Mouse (Mus musculus) forebrain, embryonic 10.5 days (tissue): ENCODE results near the gene Sv2c. TPM values are rescaled to one million over a fixed set of nuclear protein-coding genes. Genes with fewer than 3 reads are reported as not detected.

ENCODE experiments used
- DNase-seq: peaks from one replicate; pipeline ENCODE4 v3.0.0-alpha.2; 2017; ENCODE audit warnings: low spot score; ENCODE audit errors: extremely low spot score
- H3K27ac ChIP-seq: fragments of 300-500 bp; sonication (generic); 2 replicates; pipeline ENCODE4 v1.5.1; 2016; ENCODE audit warnings: mild to moderate bottlenecking
- H3K27me3 ChIP-seq: fragments of 300-500 bp; sonication (generic); 2 replicates; pipeline ENCODE4 v1.6.1; 2016; ENCODE audit warnings: mild to moderate bottlenecking; ENCODE audit not compliant: poor library complexity, severe bottlenecking
- H3K36me3 ChIP-seq: fragments of 300-500 bp; sonication (generic); replicated peaks from 2 replicates; pipeline ENCODE4 v1.6.1; 2016; ENCODE audit warnings: mild to moderate bottlenecking, moderate library complexity
- H3K4me1 ChIP-seq: fragments of 300-500 bp; sonication (generic); 2 replicates; pipeline ENCODE4 v1.6.1; 2016
- H3K4me3 ChIP-seq: fragments of 300-500 bp; sonication (generic); 2 replicates; pipeline ENCODE4 v1.5.1; 2016; ENCODE audit warnings: mild to moderate bottlenecking, moderate library complexity
- H3K9me3 ChIP-seq: fragments of 300-500 bp; sonication (generic); 2 replicates; pipeline ENCODE4 v1.6.1; 2016; ENCODE audit warnings: mild to moderate bottlenecking, moderate library complexity
- WGBS: fragments of 180-500 bp; shearing (Covaris S2); methylation state at CpG from one replicate; pipeline ENCODE4 v1.1.7; 2016; 5-methylcytosine and 5-hydroxymethylcytosine counted together
- polyA plus RNA-seq: library from polyadenylated mRNA; unstranded; fragments of >200 nt; fragmentation: Nextera tagmentation; extraction: Ambion mirVana; gene quantifications from 2 replicates; pipeline ENCODE4 v1.2.1, GENCODE M21; 2016

The Sv2c gene
- polyA plus RNA-seq, 1 experiment from 2014 or later = 0.31 TPM

- Histone ChIP-seq H3K36me3 (no peaks in the 10 kb centered on the region), H3K4me3 (no peak overlapping the region), H3K4me1 (peaks cover 12% of the 10 kb centered on the region), H3K9me3 (no peaks in the 10 kb centered on the region), H3K27ac (no peak overlapping the region), H3K27me3 (no peaks in the 10 kb centered on the region)
- 71% methylated on average over 5 of the region's 5 CpGs for WGBS
- DNase-seq = no peak
Observed at GRCm38 (mm10) chr13:95945937-95946507, 186.4 kb downstream of the Sv2c start.

GRCm38 (mm10) chr13:95944621-95945020 lies 187.8 kb downstream of the Sv2c start:
- 88% methylated on average over 6 of the region's 6 CpGs for WGBS
- no peaks in the 10 kb centered on the region for H3K9me3 ChIP-seq
- H3K4me3 ChIP-seq = no peak overlapping the region
- no peaks in the 10 kb centered on the region for H3K36me3 ChIP-seq
- H3K27ac ChIP-seq = no peak overlapping the region
- no peaks in the 10 kb centered on the region for H3K27me3 ChIP-seq
- H3K4me1 ChIP-seq = peaks cover 9% of the 10 kb centered on the region
- DNase-seq = no peak

- no peak overlapping the region for H3K27ac ChIP-seq
- 86% methylated on average over 3 of the region's 3 CpGs for WGBS
- H3K36me3 ChIP-seq = no peaks in the 10 kb centered on the region
- no peaks in the 10 kb centered on the region for H3K27me3 ChIP-seq
- no peaks in the 10 kb centered on the region for H3K9me3 ChIP-seq
- no peak overlapping the region for H3K4me3 ChIP-seq
- no peak for DNase-seq
- peaks cover 9% of the 10 kb centered on the region for H3K4me1 ChIP-seq
Observed at GRCm38 (mm10) chr13:95943919-95944318, 188.5 kb downstream of the Sv2c start.

GRCm38 (mm10) chr13:95942587-95942986 lies 189.8 kb downstream of the Sv2c start:
- Histone ChIP-seq H3K27ac (no peak overlapping the region), H3K4me3 (no peak overlapping the region), H3K27me3 (no peaks in the 10 kb centered on the region), H3K9me3 (no peaks in the 10 kb centered on the region), H3K36me3 (no peaks in the 10 kb centered on the region), H3K4me1 (peaks cover 9% of the 10 kb centered on the region)
- 59% methylated on average over 2 of the region's 2 CpGs for WGBS
- no peak for DNase-seq

GRCm38 (mm10) chr13:95941861-95942260 lies 190.5 kb downstream of the Sv2c start:
- WGBS = 89% methylated on average over 4 of the region's 4 CpGs
- Histone ChIP-seq H3K27me3 (no peaks in the 10 kb centered on the region), H3K9me3 (no peaks in the 10 kb centered on the region), H3K4me1 (peaks cover 9% of the 10 kb centered on the region), H3K36me3 (no peaks in the 10 kb centered on the region), H3K27ac (no peak overlapping the region), H3K4me3 (no peak overlapping the region)
- DNase-seq = no peak

GRCm38 (mm10) chr13:95940811-95941210 lies 191.6 kb downstream of the Sv2c start:
- 86% methylated on average over 5 of the region's 5 CpGs for WGBS
- no peaks in the 10 kb centered on the region for H3K36me3 ChIP-seq
- no peaks in the 10 kb centered on the region for H3K27me3 ChIP-seq
- no peak overlapping the region for H3K27ac ChIP-seq
- no peak overlapping the region for H3K4me3 ChIP-seq
- peaks cover 9% of the 10 kb centered on the region for H3K4me1 ChIP-seq
- H3K9me3 ChIP-seq = no peaks in the 10 kb centered on the region
- no peak for DNase-seq

GRCm38 (mm10) chr13:95924201-95924621 lies 208.2 kb downstream of the Sv2c start:
- Histone ChIP-seq H3K4me3 (no peak overlapping the region), H3K4me1 (no peaks in the 10 kb centered on the region), H3K27me3 (no peaks in the 10 kb centered on the region), H3K9me3 (peaks cover 5% of the 10 kb centered on the region; the same call in 1 of the 2 replicates), H3K27ac (no peak overlapping the region), H3K36me3 (no peaks in the 10 kb centered on the region)
- no peak for DNase-seq
- 80% methylated on average over 2 of the region's 2 CpGs for WGBS

- Histone ChIP-seq H3K36me3 (no peaks in the 10 kb centered on the region), H3K27me3 (no peaks in the 10 kb centered on the region), H3K4me3 (no peak overlapping the region), H3K9me3 (peaks cover 5% of the 10 kb centered on the region; the same call in 1 of the 2 replicates), H3K27ac (no peak overlapping the region), H3K4me1 (no peaks in the 10 kb centered on the region)
- DNase-seq = no peak
- WGBS = 90% methylated on average over 4 of the region's 4 CpGs
Observed at GRCm38 (mm10) chr13:95922626-95923025, 209.8 kb downstream of the Sv2c start.

- 94% methylated on average over 9 of the region's 9 CpGs for WGBS
- no peak overlapping the region for H3K4me3 ChIP-seq
- H3K36me3 ChIP-seq = no peaks in the 10 kb centered on the region
- H3K4me1 ChIP-seq = no peaks in the 10 kb centered on the region
- no peak for DNase-seq
- H3K27ac ChIP-seq = no peak overlapping the region
- no peaks in the 10 kb centered on the region for H3K27me3 ChIP-seq
- H3K9me3 ChIP-seq = peaks cover 5% of the 10 kb centered on the region; the same call in 1 of the 2 replicates
Observed at GRCm38 (mm10) chr13:95918624-95919284, 213.6 kb downstream of the Sv2c start.

- DNase-seq = no peak
- no peak overlapping the region for H3K27ac ChIP-seq
- no peaks in the 10 kb centered on the region for H3K27me3 ChIP-seq
- WGBS = 84% methylated on average over 2 of the region's 2 CpGs
- H3K36me3 ChIP-seq = no peaks in the 10 kb centered on the region
- H3K9me3 ChIP-seq = no peaks in the 10 kb centered on the region
- H3K4me3 ChIP-seq = no peak overlapping the region
- no peaks in the 10 kb centered on the region for H3K4me1 ChIP-seq
Observed at GRCm38 (mm10) chr13:95913046-95913406, 219.4 kb downstream of the Sv2c start.

GRCm38 (mm10) chr13:95912157-95913045 lies 220.0 kb downstream of the Sv2c start:
- Histone ChIP-seq H3K4me1 (no peaks in the 10 kb centered on the region), H3K9me3 (no peaks in the 10 kb centered on the region), H3K27ac (no peak overlapping the region), H3K36me3 (no peaks in the 10 kb centered on the region), H3K4me3 (no peak overlapping the region), H3K27me3 (no peaks in the 10 kb centered on the region)
- DNase-seq = no peak
- 90% methylated on average over 11 of the region's 11 CpGs for WGBS

- Histone ChIP-seq H3K9me3 (no peaks in the 10 kb centered on the region), H3K4me3 (no peak overlapping the region), H3K27ac (no peak overlapping the region), H3K27me3 (no peaks in the 10 kb centered on the region), H3K36me3 (no peaks in the 10 kb centered on the region), H3K4me1 (no peaks in the 10 kb centered on the region)
- no peak for DNase-seq
- WGBS = 83% methylated on average over 9 of the region's 9 CpGs
Observed at GRCm38 (mm10) chr13:95910270-95910669, 222.1 kb downstream of the Sv2c start.

- Histone ChIP-seq H3K36me3 (no peaks in the 10 kb centered on the region), H3K4me1 (no peaks in the 10 kb centered on the region), H3K4me3 (no peak overlapping the region), H3K27ac (no peak overlapping the region), H3K27me3 (no peaks in the 10 kb centered on the region), H3K9me3 (no peaks in the 10 kb centered on the region)
- WGBS = 71% methylated on average over 2 of the region's 2 CpGs
- DNase-seq = no peak
Observed at GRCm38 (mm10) chr13:95909244-95909643, 223.1 kb downstream of the Sv2c start.
